Mouse (Mus musculus) brain, embryonic 14.5 days (tissue): ENCODE measurements around the gene Gbp2.

Experiments
- CTCF ChIP-seq: fragments of 200-500 bp; IDR thresholded peaks from 2 replicates; pipeline ENCODE4 v1.5.1; 2012; ENCODE audit warnings: inconsistent platforms, mild to moderate bottlenecking, moderate library complexity, borderline replicate concordance; ENCODE audit not compliant: insufficient read depth, insufficient read length; ENCODE audit errors: extremely low read depth
- POLR2A ChIP-seq: fragments of 200-500 bp; IDR thresholded peaks from 2 replicates; pipeline ENCODE4 v1.6.1; 2012; ENCODE audit warnings: mild to moderate bottlenecking, inconsistent platforms, borderline replicate concordance; ENCODE audit not compliant: poor library complexity, insufficient read depth, insufficient read length, severe bottlenecking; ENCODE audit errors: extremely low read depth

DNA sequence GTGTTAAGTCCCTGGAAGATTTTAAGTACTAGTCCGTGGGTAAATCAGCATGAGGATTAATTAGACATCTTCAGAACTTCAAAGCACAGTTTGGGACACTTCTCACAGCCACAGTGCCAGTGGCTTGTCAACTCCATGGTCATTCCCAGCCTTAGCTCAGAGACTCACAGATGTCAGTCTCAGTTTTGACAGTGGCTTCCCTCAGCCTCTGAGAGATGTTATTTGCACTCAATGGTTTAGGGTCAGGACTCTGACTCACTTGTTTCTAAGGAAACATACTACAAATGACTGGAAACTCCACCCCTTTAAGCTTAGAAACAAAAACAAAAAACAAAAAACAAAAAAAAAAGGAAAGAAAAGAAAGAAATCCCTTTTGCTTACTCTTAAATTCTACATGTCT is 796 bp upstream of the Gbp2 start:
- TF ChIP-seq POLR2A (no peak), CTCF (no peak)
